Mouse (Mus musculus): Measurements from ENCODE around the gene Gm42517.

Gm42517 gene

DNA sequence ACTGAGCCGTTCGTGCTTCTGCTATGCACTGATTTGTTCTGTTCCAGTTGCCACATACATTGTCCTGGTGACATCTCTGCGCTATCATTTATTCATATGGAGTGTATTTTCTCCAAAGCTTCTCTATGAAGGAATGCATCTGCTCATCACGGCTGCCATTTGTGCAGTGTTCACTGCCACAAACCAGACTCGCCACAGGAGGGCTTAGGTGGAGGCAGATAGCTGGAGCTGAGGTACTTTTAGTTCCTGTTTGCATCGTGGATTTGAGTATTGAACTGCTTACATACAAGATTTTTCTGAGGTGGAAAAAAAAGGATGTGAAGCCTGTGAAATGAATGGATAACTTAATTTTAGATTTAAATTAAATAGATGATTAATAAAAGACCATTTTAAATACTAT is 19.9 kb downstream of the Gm42517 start:
- no peak for DNase-seq

GRCm38 (mm10) chr5:108345313-108346071 is 22.2 kb downstream of the Gm42517 start:
- DNase-seq = no peak

DNA sequence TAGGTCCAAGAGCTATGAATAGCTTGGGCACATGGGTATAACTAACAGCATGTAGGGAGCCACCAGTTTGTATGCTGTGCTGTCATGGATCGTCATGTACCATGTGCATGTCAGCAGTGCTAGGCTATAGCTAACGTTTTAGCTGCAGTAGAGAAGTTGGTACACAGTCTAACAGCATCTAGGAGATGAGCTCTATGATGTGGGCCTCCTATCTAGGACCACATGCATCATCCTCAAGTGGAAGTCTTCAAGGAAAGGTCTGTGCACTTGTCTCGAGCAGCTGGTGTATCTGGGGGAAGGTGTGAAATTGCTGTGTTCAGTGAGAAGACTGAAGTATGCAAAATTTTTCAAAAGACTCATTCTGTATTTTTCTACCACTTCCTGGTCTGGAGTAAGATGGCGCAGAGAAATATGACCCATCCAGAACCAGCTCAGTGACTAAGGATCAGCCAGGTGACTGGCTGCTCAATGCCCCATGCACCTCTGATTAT is 24.0 kb downstream of the Gm42517 start:
- DNase-seq = no peak

GRCm38 (mm10) chr5:108338049-108338448 is 29.7 kb downstream of the Gm42517 start:
- DNase-seq = no peak

DNA sequence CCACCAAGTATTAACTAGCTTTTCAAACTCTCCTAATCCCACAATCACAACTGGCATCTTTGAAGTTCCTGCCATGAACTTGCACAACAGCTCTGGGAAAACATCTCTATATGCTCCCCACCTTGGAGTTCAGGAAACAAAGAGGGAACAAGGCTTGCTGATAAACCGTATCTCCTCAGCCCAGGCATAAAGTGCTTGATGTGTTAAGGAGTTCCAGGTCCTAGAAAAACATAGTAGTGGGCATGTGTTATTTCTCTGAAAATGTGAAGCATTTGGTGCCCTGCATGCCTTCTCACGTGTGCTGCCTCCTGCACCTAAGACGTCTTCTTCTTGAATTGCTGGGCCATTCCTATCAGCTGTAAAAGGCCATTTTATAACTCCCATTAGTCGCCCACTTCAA is 30.3 kb downstream of the Gm42517 start:
- DNase-seq = no peak

DNA sequence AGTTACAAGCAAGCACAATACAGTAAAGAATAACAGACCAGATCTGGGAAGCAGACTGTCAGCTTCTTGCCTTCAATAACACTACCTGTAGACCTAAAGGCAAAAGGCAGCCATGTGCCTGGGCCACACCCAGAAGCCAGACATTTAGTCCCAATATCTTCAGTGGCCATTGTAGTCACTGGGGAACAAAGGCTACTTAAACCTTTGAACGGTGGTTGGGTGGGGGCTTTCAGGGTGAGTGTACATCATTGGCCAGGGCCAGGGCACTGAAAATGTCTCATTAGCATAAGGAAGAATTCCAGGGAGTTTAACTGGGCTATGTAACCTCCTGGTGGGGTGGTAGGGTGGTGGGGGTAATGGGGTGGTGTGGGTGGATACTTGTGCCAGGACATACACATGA is 36.7 kb downstream of the Gm42517 start:
- no peak for DNase-seq

Data from embryo, embryonic 11 days (tissue).